Mouse (Mus musculus) retina, postnatal 7 days (tissue): Measurements from ENCODE around the gene Mier2.

Source experiments
- DNase-seq: peaks from one replicate; pipeline ENCODE4 v3.0.0-alpha.2; 2012; ENCODE audit warnings: low read depth, low spot score

Gene Mier2

GRCm38 (mm10) chr10:79554330-79555237 lies at the start of gene Mier2:
Gene Mier2, minus strand, starts transcription at chr10:79555199.
- peak; percentile 68 for DNase-seq

- no peak for DNase-seq
These were observed 42.9 kb upstream of the Mier2 start for GRCm38 (mm10) chr10:79597936-79598230.

GRCm38 (mm10) chr10:79597051-79597935 lies 42.3 kb upstream of the Mier2 start:
- no peak for DNase-seq

- DNase-seq: no peak
These were observed 40.6 kb upstream of the Mier2 start for GRCm38 (mm10) chr10:79595590-79595929.

- peak; percentile 71 for DNase-seq
These were observed 40.0 kb upstream of the Mier2 start for GRCm38 (mm10) chr10:79594872-79595589.

GRCm38 (mm10) chr10:79594111-79594510 lies 39.1 kb upstream of the Mier2 start:
- DNase-seq: no peak

GRCm38 (mm10) chr10:79590702-79591101 lies 35.7 kb upstream of the Mier2 start:
- DNase-seq: no peak

GRCm38 (mm10) chr10:79587752-79588126 lies 32.7 kb upstream of the Mier2 start:
- no peak for DNase-seq

- DNase-seq: no peak
These were observed 32.2 kb upstream of the Mier2 start, which contains the start of gene Theg for GRCm38 (mm10) chr10:79587061-79587751. Gene Theg, minus strand, starts transcription at chr10:79587331.

- no peak for DNase-seq
These were observed 31.2 kb upstream of the Mier2 start for GRCm38 (mm10) chr10:79586243-79586642.

- DNase-seq: no peak
These were observed 30.7 kb upstream of the Mier2 start for GRCm38 (mm10) chr10:79585723-79586122.

GRCm38 (mm10) chr10:79585136-79585535 lies 30.1 kb upstream of the Mier2 start:
- DNase-seq: no peak

GRCm38 (mm10) chr10:79584426-79584825 lies 29.4 kb upstream of the Mier2 start:
- DNase-seq: no peak

GRCm38 (mm10) chr10:79584021-79584420 lies 29.0 kb upstream of the Mier2 start:
- DNase-seq: no peak

- no peak for DNase-seq
These were observed 26.5 kb upstream of the Mier2 start for GRCm38 (mm10) chr10:79581501-79581900.

- DNase-seq: peak; percentile 30
These were observed 25.8 kb upstream of the Mier2 start for GRCm38 (mm10) chr10:79580811-79581210.

GRCm38 (mm10) chr10:79580356-79580755 lies 25.4 kb upstream of the Mier2 start:
- no peak for DNase-seq

GRCm38 (mm10) chr10:79579781-79580180 lies 24.8 kb upstream of the Mier2 start:
- no peak for DNase-seq

GRCm38 (mm10) chr10:79578891-79579290 lies 23.9 kb upstream of the Mier2 start:
- no peak for DNase-seq

- DNase-seq: no peak
These were observed 23.3 kb upstream of the Mier2 start for GRCm38 (mm10) chr10:79578276-79578675.

GRCm38 (mm10) chr10:79577376-79577775 lies 22.4 kb upstream of the Mier2 start:
- DNase-seq: no peak
